Mouse (Mus musculus): Measurements from ENCODE around the gene Dkk1.
A peak's percentile ranks its signal among the peaks of the same experiment; 100 is the strongest.

The Dkk1 gene

GRCm38 (mm10) chr19:30549044-30549853 lies at the start of gene Dkk1:
Gene Dkk1 (minus strand): TSS chr19:30549665.
- DNase-seq (ENCODE audit: low read depth, low spot score), result peak; percentile 85

- no peak for DNase-seq (ENCODE audit: low read depth, low spot score)
Observed at GRCm38 (mm10) chr19:30586366-30586765, 36.9 kb upstream of the Dkk1 start.

GRCm38 (mm10) chr19:30564516-30564915 lies 15.1 kb upstream of the Dkk1 start:
- DNase-seq (ENCODE audit: low read depth, low spot score), result no peak

- DNase-seq (ENCODE audit: low read depth, low spot score), result no peak
Observed at GRCm38 (mm10) chr19:30563876-30564275, 14.4 kb upstream of the Dkk1 start.

GRCm38 (mm10) chr19:30558024-30558423 lies 8.6 kb upstream of the Dkk1 start:
- peak; percentile 71 for DNase-seq (ENCODE audit: low read depth, low spot score)

GRCm38 (mm10) chr19:30554467-30554881 lies 5.0 kb upstream of the Dkk1 start:
- peak; percentile 74 for DNase-seq (ENCODE audit: low read depth, low spot score)

GRCm38 (mm10) chr19:30553740-30554139 lies 4.3 kb upstream of the Dkk1 start:
- DNase-seq (ENCODE audit: low read depth, low spot score), result peak; percentile 69

GRCm38 (mm10) chr19:30552260-30552659 lies 2.8 kb upstream of the Dkk1 start:
- DNase-seq (ENCODE audit: low read depth, low spot score), result peak; percentile 81

GRCm38 (mm10) chr19:30549854-30550647 lies 586 bp upstream of the Dkk1 start:
- no peak for DNase-seq (ENCODE audit: low read depth, low spot score)

- DNase-seq (ENCODE audit: low read depth, low spot score), result peak; percentile 69
Observed at GRCm38 (mm10) chr19:30548411-30549043, 938 bp downstream of the Dkk1 start.

- DNase-seq (ENCODE audit: low read depth, low spot score), result peak; percentile 37
Observed at GRCm38 (mm10) chr19:30539365-30539941, 10.0 kb downstream of the Dkk1 start.

- no peak for DNase-seq (ENCODE audit: low read depth, low spot score)
Observed at GRCm38 (mm10) chr19:30516771-30517170, 32.7 kb downstream of the Dkk1 start.

GRCm38 (mm10) chr19:30510481-30510880 lies 39.0 kb downstream of the Dkk1 start:
- no peak for DNase-seq (ENCODE audit: low read depth, low spot score)

- DNase-seq (ENCODE audit: low read depth, low spot score), result peak; percentile 85
Observed at GRCm38 (mm10) chr19:30505497-30505896, 44.0 kb downstream of the Dkk1 start.
